Mouse (Mus musculus): ENCODE data around the gene Gm17364. TPM values are rescaled to one million over a fixed set of nuclear protein-coding genes. Genes with fewer than 3 reads are reported as not detected.
"Not testable (repeated sequence)": the region's sequence is repeated elsewhere in the genome, so short reads cannot be mapped to it uniquely, and the experiment has no call there.

Gene Gm17364
- not detected in 2 replicates for total RNA-seq (2021)
- long read RNA-seq, partial matches to known transcripts = 0 of 6 reads
- long read RNA-seq, other reads (novel, unspliced or antisense) = 6 of 6 reads

DNA sequence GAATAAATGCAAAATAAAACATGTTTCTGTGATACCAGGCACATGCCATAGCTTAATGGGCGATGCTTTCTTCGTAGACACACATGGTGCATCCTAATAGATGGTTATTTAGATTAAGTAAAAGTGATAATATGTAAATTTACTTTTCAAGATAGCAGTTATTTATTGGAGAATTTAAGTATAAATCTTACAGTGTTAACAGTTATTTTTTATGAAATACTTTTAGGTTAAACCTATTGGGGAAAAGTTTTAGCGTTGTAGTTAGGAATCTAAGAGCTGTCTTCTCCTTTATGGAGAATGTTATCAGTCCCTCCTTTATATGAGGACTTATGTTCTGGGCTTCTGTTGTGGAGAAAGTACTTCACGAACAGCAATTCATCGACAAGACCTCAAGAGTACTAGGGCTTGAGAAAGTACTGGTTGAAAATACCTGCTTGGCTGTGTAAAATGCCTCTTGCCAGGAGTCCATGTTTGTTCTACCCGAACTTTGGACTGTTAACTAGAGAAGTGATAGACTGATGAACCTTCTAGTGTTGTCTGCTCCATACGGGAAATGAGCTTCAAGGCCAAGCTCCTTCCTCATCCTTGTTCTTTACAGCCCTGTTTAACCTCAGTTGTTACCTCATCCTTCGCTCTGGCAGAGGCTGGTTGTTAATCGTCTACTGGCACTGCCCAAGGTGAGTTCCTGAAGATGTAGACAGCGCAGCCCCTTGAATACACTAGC lies at the start of gene Gm17364:
TSS of gene Gm17364 (minus strand) at position 51 of the 724 bp plus-strand sequence.
- no peak for DNase-seq

GRCm38 (mm10) chr13:41321433-41321832 lies 47.7 kb upstream of the Gm17364 start:
- DNase-seq = no peak

DNA sequence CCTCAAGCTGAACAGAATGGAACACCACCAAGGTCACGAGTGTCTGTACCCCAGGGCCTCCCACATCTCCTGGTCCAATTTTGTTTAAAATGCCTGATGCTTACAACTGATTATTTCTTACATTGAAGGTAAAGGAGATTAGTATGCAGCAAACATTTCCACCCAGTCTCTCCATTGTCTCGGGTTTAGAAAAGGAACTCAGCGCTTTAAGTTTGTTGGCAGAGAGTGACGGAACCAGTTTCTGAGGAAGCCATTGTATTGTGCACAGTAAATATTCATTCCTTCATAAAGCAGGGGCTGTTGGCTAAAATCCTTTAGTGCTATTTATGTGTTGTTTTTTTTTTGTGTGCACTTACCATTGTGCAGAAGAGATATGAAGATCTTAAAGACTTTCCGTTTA lies 47.0 kb upstream of the Gm17364 start:
- no peak for DNase-seq

DNA sequence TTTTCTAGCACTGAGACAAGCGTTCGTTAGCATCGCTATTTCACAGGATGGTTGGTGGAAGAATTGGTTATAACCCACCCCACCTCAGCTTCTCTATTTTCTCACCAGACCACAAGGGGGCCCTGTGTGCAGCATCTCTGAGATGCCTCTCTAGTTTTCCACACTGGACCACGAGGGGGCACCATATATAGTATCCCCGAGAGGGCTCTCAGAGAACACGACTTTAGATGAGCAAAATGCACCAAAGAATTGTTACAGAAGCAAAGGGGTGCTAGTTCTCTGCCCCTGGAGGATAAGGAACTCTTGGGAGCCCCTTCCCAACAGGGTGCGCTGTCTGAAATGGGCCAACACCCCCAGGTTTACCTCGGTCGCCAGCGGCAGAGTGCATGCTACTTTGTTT lies 28.9 kb upstream of the Gm17364 start:
- DNase-seq = peak; percentile 85

GRCm38 (mm10) chr13:41300037-41300436 lies 26.3 kb upstream of the Gm17364 start:
- DNase-seq = no peak

GRCm38 (mm10) chr13:41298996-41299395 lies 25.2 kb upstream of the Gm17364 start:
- no peak for DNase-seq

DNA sequence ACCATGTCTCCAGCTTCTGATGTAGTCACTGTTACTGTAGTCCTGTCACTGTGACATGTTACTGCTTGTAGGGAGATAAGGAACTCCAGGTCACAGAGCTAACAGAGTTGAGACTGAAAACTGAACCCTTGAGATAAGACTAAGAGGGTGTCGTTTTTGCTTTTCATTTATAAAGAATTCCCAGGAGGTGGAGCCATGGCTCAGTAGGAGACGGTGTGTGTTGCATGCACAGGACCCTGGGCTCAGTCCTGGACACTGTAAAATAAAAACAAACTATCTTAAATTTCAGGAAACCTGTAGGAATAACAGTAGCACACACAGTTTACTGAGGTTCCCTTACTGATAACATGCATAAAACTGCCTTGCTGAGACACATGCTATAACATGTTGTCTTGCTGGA lies 24.8 kb upstream of the Gm17364 start:
- DNase-seq = no peak

GRCm38 (mm10) chr13:41296396-41296795 lies 22.6 kb upstream of the Gm17364 start:
- no peak for DNase-seq

DNA sequence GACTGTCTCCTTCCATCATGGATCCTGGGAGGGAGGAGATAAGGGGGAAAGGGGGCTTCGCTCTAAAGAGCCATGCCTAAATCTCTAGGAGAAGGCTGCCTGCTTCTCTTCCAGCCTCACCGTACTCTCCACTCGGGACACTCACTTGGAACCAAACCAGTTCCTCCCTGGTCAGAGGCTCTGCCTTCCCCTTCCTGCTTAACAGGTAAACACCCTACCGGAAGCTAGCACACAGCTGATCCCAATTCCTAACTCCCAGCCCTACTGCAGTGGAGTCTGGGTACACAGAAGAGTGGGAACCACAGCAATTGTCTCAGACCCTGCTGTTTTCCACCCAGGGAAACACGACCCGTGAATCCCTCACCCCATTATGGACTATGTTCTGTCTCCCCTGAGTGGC lies 22.1 kb upstream of the Gm17364 start:
- no peak for DNase-seq

DNA sequence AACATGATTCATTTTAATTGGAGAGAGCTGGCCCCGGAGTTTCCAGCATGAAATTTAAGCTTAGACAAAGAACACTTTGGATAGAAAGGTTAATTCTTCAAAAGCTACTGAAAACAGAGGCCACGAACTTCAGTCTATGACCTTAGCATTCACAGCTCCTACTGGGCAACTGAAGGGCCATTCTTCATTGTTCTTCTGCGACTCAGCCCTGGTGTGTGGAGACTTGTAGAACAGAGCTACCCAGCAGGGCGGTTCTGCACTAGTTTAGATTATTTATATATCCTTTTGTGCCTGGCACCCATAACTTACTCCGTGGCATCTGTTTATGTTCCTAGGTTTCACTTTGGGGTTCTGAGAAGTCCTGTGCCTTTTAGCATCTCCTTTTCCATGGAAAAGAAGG lies 19.8 kb upstream of the Gm17364 start:
- DNase-seq = no peak

DNA sequence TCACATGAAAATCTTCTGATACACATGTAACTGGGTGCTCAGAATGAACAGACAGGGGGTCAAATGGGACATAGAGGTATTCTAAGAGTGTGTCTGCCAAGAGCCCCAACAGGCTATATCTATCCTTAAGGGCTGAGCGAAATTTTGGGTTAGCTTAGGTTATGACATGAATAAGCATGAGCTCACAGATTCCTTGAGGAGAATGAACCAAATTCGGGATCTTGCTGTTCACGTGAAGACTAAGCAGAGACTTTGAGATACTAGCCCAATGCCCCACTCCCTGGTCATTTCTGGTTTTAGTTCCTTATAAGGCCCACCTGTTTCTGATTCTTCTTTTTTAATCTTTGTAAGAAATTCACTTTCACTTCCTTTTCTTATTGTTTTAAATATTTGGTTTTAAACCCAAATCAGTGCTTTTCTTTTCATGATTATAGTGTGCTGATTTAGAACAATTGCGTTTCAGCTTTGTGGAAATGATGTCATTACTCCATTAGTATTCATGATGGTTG lies 17.7 kb upstream of the Gm17364 start:
- no peak for DNase-seq

- no peak for DNase-seq
Measured at GRCm38 (mm10) chr13:41286285-41286684, 12.5 kb upstream of the Gm17364 start.

- no peak for DNase-seq
Measured at GRCm38 (mm10) chr13:41285448-41285847, 11.7 kb upstream of the Gm17364 start.

DNA sequence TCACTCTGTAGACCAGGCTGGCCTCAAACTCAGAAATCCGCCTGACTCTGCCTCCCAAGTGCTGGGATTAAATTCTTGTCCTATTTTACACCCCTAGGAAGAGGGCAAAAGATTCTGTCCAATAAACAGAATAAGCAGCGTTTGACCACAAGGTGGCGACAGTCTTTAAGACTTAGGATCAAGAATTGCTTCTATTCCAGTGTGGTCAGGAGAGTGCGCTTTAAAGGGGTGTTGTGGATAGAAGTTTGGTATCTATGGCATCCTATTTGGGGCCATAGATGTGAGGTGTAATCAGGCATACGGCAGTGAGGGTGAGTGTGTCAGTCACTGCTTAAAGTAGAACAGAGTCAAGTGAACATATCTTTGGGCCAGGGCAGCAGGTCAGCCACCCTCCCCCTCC lies 9.5 kb upstream of the Gm17364 start:
- DNase-seq = peak; percentile 65

- DNase-seq = no peak
Measured at GRCm38 (mm10) chr13:41280696-41281095, 6.9 kb upstream of the Gm17364 start.

DNA sequence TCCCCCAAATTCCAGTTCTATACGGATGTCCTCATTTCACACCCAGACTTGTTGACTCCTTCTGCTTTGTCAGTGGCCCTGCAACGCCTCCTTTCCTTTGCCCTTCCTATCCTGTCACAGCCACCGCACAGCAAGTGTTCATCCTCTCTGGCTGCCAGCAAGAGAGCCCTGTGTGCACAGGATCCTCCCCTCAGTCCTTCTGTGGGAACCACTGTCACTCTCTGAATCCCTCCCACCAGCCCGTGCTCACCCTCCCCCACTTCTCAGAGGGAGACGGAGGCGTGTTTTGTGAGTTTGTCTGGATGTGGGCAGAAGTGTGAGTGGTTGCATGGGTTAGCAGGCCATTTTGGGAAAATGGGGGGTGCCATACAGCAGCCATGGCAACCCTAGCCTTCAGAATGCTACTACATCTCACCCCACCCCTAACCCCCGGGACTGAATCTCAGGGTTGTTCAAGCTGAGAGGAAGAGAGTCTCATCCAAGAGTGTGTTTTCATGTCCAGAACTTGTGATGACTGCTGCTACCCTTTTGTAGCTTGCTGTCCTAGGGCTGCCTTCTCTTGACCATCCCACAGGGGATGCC lies 5.9 kb downstream of the Gm17364 start:
- no peak for DNase-seq

GRCm38 (mm10) chr13:41263304-41264006 lies 10.3 kb downstream of the Gm17364 start:
- no peak for DNase-seq

DNA sequence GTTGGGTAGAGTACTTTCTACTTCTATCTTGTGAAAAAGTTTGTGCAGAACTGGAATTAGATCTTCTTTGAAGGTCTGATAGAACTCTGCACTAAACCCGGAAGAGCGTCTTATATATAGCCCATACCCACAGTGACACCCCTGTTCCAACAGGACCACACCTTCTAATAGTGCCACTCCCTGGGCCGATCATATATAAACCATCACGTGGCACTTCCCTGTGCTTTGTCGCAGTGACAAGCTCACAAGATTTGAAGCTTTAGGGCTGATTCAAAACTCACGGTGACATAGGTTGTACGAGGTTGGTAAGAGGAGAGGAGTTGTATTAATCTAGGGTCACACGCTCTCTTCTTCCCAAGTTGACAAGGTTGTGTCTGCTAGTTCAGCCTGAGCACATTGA lies 12.2 kb downstream of the Gm17364 start:
- DNase-seq = not testable (repeated sequence)

DNA sequence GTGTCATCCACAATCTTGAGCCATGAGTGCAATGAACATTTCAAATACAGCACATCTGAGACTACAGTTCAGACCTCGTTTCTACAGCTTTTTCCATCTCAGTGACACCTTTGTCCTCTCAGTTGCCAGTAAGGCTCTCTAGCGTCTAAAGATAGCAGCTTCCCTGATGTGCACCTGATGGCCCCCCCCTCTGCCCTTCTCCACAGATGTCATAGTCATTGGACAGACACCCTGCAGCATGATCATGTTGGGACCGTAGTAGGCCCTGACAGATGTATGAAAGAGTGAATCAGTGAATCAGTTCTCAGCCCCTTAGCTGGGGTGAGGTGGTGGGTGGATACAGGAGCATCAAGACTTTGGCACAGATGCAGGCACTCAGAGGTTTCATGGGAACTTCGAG lies 15.9 kb downstream of the Gm17364 start:
- no peak for DNase-seq

GRCm38 (mm10) chr13:41256962-41257361 lies 16.8 kb downstream of the Gm17364 start:
- DNase-seq = no peak

- DNase-seq = no peak
Measured at GRCm38 (mm10) chr13:41256126-41256525, 17.7 kb downstream of the Gm17364 start.

DNA sequence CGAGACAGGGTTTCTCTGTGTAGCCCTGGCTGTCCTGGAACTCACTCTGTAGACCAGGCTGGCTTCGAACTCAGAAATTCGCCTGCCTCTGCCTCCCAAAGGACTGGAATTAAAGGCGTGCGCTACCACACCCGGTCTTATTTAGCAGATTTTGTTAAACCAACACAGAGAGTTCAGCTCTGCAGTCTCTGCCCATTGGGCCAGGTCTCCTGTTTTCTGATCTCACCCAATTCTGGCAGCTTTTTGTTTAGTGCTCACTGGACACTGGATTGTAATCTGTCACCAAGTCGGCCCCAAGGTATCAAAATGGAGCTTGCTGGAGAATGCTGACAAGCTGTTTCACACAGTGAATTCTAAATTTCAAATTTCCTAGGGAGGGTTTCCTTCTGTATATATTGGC lies 21.0 kb downstream of the Gm17364 start:
- DNase-seq = no peak

DNA sequence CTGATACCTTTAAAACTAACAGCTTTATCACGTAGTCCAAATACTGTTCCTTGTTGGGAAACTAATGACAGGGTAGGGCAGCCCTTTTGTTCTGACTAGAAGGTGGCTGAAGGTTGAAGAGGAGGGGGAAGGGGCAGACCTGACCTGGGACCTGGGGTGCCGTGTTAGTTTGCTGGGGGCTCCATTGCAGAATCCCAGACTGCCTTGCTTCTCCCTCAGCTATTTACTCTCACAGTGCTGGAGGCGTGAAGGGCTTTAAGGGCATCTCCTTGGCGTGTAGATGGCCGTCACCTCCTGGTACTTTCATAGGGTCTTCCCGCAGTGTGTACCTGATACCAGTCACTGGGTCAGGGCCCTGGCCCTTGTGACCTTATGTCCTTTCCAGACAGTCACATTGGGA lies 21.6 kb downstream of the Gm17364 start:
- DNase-seq = no peak

Measured in adrenal gland, postnatal 25 days (tissue).